Mouse (Mus musculus) bone marrow macrophage, adult 2 months (primary cell): Measurements from ENCODE around the gene Tmem236.

Experiments
- CTCF ChIP-seq: IDR thresholded peaks from 2 replicates; pipeline ENCODE4 v1.5.1; 2012; ENCODE audit warnings: low read depth, mild to moderate bottlenecking, low read length, moderate library complexity
- POLR2A ChIP-seq: IDR thresholded peaks from 2 replicates; pipeline ENCODE4 v1.6.1; 2012; ENCODE audit warnings: mild to moderate bottlenecking, low read depth, low read length, borderline replicate concordance

- no peak for TF ChIP-seq CTCF
- TF ChIP-seq POLR2A = no peak
These were observed 17.7 kb downstream of the Tmem236 start for GRCm38 (mm10) chr2:14192046-14192445.
